Mouse (Mus musculus): ENCODE measurements at regions not wholly inside any gene's neighbourhood (a gene's known extent, or its start where the extent isn't known, plus 50 kb on each side); places are given as distances from the start of the nearest gene placed in this dataset.

DNA sequence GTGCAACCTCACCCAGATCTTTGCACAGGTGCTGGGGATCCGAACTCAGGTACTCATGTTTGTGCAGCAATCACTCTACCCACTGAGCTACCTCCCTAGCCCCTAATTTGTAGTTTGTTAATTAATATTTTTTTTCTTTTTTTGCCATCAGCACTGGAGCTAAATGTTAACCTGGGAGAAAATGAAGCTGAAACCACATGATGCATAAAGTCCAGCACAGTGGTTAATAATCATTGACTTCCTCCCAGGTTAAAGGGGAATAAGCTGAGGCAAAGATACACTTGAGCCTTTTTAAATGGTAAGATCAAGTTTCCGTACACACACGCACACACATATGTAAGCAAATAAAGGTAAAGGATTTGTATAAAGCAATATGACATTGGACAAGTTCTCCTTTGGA, 273.0 kb upstream of the Maf start:
- TF ChIP-seq CTCF (IDR thresholded peaks at IDR 0.05; ENCODE audit: low read depth) (no peak), EP300 (IDR thresholded peaks at IDR 0.05; ENCODE audit: low read depth) (no peak)

All from liver, embryonic 14.5 days (tissue).